Mouse (Mus musculus): ENCODE data around the gene Cldn6. TPM values are rescaled to one million over a fixed set of nuclear protein-coding genes. Genes with fewer than 3 reads are reported as not detected.

Cldn6 gene
- total RNA-seq, 2 experiments from 2014 or later: not detected

DNA sequence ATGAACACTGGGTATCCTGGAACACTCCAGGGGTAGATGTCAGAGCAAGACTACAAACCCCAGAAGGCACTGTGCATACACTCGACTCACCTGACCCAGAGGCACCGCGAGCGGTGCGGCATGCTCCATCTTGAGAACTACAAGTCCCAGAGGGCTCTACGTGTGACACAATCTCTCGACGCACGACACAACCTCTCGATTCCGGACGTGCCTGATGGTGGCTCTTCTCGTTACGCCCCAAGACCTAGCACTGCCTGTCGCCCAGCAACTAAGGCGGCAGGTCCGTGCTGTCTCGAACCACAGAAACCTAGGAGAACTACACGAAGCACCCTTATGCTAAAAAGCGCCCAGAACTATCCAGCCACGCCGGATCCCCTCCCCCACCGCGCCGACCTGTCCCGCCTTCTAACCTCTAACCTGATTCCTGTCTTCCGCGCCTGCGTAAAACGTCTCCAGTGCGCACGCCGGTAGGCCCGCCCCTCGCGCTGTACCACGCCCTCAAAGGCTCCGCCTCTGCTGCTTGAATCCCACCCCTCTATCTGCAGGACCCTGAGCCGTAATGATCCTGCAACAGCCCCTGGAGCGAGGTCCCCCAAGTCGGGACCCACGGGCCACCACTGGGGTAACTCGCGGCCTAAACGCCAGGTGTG lies 5.5 kb upstream of the Cldn6 start, which contains the start of the genes Hcfc1r1 and Thoc6:
Gene Hcfc1r1 (plus strand): TSS at position 173 of the 650 bp plus-strand sequence.
Gene Thoc6 (minus strand): TSS at position 459 of the 650 bp plus-strand sequence.
- intact Hi-C loops (cut with DNase I; ENCODE audit: low total_unique reads): no loop called here
- DNase-seq: peak; percentile 90

DNA sequence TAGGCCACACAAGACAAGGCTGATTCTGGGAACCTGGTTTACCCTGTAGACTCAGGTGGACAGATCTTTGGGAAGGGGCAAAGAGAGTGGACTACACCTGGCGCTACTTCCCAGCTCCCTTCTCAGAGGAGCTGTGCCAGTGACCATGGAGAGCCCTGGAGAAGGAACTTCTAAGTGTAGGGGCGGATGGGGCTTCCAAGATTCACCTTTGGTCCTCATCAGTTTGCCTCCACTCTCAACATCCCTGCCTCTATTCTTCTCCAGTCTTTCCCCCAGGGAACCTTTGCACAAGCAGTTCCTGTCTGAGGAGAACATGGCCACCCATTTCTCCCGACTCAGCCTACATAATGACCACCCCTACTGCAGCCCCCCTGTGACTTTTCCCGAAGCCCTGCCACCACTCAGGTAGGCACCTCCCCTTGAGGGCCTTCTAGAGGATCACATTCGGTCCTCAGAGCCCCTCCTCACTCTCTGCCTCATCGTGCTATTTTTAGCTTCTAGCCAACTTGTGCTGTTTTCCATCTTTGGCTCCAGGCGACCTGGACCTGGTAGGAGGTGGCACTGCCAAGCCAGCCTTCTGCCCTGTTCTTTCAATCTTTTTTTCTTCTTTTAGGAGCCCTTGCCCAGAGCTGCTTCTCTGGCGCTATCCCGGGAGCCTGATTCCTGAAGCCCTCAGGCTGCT lies 4.6 kb upstream of the Cldn6 start:
- intact Hi-C loops (cut with DNase I; ENCODE audit: low total_unique reads): no loop called here
- no peak for DNase-seq

DNA sequence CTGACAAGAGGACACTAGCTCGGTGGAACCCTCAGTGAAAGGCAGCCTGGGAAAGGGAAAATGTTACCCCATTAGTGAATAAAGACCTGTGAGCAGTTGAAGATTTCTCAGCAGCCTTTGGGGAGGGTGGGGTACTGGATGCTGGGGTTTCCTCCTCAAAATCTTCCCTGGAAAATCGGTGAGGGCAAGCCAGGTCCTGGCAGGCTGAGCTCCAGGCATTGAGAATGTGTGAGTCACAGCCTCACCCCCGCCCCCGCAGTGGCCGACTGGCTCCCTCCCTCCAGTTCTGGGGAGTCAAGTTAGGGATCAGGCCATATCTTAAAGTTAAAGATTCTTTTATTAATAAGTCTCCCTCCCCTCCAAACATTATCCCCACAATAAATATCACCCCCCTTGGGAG lies 3.9 kb upstream of the Cldn6 start:
- DNase-seq: peak; percentile 82
- intact Hi-C loops (cut with DNase I; ENCODE audit: low total_unique reads): no loop called here

DNA sequence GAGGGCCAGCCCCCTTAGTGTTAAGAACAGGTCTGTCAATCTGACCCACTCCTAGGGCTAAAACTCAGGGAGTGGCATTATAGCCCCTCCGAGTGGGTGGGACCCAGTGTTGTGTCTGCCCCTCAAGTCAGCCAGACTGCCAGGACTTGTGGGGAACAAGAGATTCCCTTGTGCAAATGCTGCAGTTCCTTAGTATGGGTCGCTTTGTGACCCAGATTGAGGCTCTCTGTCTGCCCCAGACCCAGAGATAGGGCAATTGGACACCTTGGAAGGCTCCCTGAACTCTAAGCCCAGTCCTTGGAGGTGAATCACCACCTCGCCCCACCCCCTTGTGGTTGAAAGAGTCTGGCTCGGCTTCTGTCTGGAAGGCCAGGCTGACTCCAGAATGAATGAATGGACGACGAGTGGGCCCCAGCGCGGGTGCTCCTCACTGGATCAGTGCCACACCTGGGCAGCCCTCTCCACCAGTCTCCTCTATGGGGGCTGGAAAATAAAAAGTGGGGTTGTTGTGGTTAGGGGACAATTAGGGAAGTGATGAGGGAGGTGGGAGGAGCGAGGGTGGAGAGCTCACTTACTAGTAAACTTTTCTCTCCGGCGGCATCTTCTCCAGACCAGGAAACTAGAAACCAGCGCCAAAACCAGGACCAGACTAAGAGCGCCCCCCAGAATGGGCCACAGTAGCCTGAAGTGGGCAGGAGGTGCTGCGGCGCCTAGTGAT lies 3.3 kb upstream of the Cldn6 start:
- DNase-seq: peak; percentile 75
- intact Hi-C loops (cut with DNase I; ENCODE audit: low total_unique reads): no loop called here

DNA sequence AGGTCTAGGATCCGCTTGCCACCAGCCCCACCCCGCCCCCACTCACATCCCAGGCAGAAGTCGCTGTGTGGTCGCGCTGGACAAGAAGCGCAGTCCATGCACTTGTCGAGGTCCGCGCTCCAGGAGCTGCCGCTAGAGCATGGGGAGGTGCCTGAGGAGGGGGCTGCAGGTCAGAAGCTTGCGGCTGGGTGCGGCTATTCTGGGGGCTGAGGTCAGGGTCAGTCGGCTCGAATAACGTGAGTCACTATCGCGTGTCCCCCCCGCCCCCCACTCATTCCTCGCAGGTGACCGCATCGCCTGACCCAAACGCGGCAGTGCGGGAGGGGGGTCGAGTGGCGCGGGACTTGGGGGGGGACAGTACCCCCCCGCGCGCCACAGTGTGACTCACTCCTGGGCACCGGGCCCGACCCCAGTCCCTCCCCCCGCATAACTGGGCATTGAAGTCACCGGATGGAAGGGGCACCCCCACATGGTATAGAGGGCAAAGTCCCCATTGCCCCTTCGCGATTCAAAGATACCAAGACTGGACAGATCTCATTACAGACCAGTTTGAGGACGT lies 2.5 kb upstream of the Cldn6 start:
- intact Hi-C loops (cut with DNase I; ENCODE audit: low total_unique reads): no loop called here
- peak; percentile 69 for DNase-seq

DNA sequence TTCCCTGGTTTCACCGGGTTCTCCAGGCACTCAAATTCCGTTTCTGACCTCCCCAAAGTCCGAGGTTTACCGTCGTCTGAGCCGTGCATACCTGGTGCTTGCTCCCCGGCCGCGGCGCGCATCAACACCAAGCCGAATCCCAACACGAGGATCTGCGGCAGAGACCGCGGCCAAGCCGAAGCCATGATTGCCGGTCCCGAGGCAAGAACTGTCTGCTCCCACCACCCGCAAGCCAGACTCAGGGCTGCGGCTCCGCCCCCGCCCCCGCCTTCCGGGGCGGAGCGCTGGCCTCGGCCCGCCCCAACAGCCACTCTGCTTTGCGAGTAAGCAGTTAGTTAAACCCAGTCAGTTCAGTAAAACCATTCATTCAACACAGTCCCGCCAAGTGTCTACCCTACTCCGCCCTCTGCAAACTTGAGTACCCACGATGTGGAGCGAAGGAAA lies 1.8 kb upstream of the Cldn6 start, which contains the start of gene Tnfrsf12a:
Gene Tnfrsf12a (minus strand): TSS at position 233 of the 444 bp plus-strand sequence.
- DNase-seq: peak; percentile 83
- intact Hi-C loops (cut with DNase I; ENCODE audit: low total_unique reads): no loop called here

DNA sequence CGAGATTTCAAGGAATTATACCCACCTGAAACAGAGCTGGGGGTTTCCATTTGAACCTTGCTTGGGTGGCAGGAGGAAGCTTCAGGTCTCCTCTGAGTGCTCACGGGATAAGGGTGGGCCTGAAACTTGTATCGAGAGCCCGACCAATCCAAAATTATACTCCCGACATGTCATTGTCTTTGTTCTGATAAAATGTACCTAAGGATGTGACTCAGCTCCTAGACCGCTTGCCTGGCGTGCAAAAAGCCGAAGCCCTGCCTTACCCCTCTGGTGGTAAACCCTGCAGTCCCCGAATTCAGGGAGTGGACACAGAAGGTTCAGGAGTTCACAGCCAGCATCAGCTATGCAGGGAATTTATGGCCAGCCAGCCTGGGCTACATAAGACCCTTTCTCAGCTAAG lies 1.3 kb downstream of the Cldn6 start:
- no peak for DNase-seq
- intact Hi-C loops (cut with DNase I; ENCODE audit: low total_unique reads): no loop called here

DNA sequence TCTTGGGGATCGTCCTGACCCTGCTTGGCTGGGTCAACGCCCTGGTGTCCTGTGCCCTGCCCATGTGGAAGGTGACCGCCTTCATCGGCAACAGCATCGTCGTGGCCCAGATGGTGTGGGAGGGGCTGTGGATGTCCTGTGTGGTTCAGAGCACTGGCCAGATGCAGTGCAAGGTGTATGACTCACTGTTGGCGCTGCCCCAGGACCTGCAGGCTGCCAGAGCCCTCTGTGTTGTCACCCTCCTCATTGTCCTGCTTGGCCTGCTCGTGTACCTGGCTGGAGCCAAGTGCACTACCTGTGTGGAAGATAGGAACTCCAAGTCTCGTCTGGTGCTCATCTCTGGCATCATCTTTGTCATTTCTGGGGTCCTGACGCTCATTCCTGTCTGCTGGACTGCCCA lies 2.0 kb downstream of the Cldn6 start:
- no peak for DNase-seq
- intact Hi-C loops (cut with DNase I; ENCODE audit: low total_unique reads): no loop called here

DNA sequence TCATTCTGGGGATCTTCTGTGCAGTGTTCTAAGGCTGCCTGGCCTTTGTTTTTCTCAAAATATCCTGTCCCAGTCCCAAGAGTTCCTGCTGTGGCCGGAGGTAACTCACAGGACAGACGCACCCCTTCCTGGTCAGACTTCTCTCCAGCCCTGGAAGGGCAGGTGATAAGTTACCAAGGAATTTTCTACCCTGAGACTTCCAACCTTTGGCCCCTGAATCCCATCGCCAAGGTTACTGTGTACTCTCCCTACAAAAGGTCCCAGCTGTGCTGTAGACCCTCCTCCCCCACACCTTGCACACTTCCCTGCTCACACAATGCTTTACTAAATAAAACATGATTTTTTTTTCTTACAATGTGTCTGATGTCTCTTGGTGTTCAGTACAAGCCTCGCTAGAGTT lies 3.0 kb downstream of the Cldn6 start:
- intact Hi-C loops (cut with DNase I; ENCODE audit: low total_unique reads): no loop called here
- DNase-seq: no peak

DNA sequence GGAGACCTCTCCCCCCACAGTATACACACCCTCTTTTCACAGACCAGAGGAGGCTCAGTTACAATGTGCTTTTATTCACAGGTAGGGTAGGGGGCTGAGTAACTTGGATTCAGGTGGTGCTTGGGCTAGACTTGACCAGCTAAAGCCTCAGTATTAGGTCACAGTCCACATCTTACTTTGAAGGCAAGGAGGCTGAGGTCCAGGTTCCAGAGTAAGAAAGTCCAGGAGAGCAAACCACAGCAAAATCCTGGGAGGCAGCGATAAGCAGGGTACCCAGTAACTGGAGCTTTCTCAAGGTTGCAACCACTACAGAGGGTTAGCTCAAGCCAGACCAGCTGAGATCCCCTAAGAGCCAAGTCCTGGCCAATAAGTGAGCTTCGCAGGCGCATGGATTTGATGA lies 3.5 kb downstream of the Cldn6 start:
- intact Hi-C loops (cut with DNase I; ENCODE audit: low total_unique reads): no loop called here
- DNase-seq: no peak

DNA sequence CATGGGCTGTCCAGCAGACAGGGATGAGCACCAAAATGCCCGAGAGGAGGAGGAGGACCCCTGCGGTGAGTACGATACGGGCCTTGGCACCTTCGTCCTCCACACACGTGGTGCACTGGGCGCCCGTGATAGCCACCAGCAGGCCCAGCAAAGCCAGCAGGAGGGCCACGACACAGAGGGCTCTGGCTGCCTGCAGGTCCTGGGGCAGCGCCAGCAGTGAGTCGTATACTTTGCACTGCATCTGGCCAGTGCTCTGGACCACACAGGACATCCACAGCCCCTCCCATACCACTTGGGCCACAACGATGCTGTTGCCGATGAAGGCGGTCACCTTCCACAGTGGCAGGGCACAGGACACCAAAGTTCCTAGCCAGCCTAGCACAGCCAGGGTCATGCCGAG lies 4.2 kb downstream of the Cldn6 start:
- intact Hi-C loops (cut with DNase I; ENCODE audit: low total_unique reads): no loop called here
- DNase-seq: no peak

DNA sequence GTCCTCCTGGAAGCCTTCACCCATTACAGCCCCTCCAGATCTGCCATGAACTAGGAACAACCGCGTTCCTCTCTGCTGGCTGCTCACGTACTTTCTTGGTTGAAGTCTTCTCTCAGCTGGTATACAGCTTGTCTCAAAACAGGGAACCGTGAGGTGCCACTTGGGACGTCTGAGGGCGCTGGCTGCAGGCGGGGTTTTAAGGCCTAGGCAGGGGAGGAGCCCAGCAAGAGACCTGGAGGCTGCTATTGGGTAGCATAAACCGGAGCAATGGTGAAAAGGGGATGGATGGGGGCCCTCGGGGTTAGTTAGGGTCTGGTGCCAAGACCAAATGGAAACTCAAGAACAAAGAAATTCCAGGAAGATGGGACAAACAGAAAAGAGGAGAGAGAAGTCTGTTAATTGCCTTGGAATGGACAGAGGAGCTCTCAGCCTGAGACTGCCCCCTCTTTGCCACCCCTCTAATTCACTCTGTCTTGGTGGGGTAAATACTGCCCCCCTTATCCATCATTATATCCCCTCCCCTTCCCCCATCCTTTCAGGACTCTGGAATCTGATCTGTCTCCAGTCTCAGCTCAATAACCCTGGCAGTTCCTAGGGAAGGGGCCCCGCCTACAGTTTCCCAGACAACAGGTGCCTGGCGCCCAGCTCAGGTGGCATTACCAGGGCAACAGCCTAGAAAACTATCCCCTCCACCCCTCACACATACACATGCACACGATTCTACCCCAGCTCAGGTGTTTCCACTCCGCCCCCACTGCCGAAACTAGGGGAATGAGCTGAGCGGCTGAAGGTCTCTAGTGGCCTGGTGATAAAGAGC lies 5.0 kb downstream of the Cldn6 start, which contains the start of gene Cldn9:
Gene Cldn9 (minus strand): TSS at position 171 of the 817 bp plus-strand sequence.
- no peak for DNase-seq
- intact Hi-C loops (cut with DNase I; ENCODE audit: low total_unique reads): no loop called here

DNA sequence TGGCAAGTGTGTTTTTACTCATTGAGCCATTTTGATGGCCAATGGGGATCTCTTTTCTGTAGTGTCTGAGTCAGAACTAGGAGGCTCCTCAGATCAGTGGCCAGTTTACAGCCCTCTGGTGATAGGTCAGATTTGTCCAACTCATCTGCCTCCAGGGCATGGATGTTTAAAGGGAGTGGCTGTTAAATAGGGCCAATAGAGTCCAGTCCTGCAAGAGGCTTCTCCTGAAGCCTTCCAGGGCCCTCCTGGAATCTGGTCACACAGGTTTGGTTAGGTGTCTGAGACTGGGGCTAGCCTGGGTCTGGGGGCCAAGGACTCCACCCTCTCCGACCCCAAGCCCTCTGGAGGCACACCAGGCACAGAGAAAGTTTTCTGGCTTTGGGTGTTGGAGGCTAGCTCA lies 15.4 kb downstream of the Cldn6 start:
- no peak for DNase-seq
- intact Hi-C loops (cut with DNase I; ENCODE audit: low total_unique reads): no loop called here

DNA sequence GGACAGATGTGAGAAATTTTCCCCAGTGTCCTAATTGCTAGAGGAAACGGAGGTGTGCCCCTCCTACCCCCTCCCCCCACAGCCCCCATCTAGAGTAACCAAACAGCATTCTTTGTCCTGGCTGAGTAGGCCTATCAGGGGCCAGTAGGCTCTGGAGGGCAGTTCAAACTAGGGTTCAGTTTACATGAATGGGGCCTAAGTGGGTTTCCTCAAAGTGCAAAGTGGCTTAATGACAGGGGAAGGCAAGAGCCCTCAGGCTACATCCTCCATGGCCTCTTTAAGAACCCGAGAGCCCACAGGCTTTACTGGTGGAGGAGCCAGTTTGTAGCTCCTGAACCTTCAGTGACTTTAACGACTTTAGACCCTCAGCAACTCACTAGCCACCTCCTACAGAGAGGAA lies 16.8 kb downstream of the Cldn6 start:
- intact Hi-C loops (cut with DNase I; ENCODE audit: low total_unique reads): no loop called here
- DNase-seq: no peak

DNA sequence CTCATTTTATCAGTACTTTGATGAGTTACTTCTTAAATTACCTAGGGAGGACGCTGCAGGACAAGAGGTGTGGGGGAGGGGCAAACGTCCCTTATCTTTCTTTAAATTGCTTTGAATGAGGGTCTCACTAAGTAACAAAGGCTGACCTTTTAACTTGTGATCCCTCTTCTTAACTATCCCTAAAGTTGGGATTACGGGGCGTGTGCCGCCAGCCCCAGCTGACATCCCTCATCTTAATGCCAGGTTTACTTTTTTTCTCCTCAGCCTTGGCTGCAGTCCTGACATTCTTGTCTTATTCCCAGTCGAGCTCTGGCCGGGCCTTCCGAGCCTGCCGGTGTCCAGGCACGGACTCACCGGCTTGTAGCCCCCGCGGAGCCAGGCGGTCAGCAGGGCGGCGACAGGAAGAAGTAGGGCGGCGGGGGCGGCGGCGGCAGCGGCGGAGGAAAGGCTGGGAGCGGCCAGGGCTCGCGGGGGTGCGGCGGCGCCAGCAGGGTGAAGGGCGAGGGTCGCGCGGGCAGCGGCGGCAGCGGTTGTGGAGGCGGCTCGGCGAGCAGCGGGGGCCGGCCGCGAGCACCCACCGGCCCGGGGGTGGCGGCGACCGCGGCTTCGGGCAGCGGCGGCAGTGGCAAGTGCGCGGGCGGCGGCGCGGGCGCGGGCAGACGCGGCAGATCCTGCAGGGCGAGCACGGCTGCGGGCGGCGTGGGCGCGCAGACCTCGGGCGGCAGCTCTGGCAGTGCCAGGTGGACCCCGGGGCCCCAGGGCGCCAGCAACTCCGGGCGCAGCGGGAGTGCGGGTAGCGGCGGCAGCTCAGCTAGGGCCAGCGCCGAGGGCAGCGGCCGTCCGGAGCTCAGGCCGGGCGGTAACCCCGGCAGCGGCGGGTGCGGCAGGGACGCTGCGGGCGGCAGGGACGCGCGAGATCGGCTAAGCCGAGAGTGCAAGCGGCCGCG lies 20.4 kb downstream of the Cldn6 start:
- intact Hi-C loops (cut with DNase I; ENCODE audit: low total_unique reads): loop anchor here (5.0 kb wide), 1 partner anchor 37 kb away; the partner anchor contains the start of gene Bicdl2
- DNase-seq: peak; percentile 64

DNA sequence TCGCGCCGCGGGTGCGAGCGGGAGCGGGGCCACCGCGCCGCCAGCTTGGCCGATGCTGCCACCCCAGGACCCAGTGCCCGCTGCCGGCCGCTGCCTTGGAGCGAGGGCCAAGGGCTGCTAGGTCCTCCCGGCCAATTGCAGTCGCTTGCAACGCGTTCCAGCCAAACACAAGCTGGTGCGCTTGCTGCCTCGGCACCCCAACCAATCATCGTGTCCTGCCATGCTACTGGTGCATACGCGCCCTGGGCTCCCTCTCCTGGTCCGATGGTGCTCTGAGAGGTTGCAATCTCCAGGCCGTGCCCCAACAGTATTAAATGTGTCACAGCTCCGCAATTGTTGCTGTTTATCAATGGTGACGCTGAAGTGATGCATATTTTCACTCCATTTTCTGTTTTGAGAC lies 21.0 kb downstream of the Cldn6 start:
- intact Hi-C loops (cut with DNase I; ENCODE audit: low total_unique reads): loop anchor here (5.0 kb wide), 1 partner anchor 38 kb away; the partner anchor contains the start of gene Bicdl2
- peak; percentile 91 for DNase-seq

DNA sequence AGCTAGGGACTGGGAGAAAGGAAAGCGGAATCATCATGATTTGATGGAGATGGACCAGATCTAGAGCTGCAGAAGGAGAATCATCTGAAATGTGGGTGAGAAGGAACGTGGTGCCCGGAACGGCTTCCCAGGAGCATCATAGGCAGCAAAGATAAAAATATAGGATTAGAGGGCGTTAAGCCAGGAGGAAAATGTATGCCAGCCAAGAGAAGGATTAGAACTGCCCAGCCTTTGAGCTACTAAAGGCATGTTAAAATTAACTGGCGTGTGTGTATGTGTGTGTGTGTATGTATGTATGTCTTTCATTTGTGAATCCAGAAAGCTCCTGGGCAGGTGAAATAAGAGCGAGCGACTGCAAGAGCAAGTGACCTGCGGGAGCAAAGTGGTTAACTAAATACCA lies 24.3 kb downstream of the Cldn6 start:
- DNase-seq: no peak
- intact Hi-C loops (cut with DNase I; ENCODE audit: low total_unique reads): loop anchor here (5.0 kb wide), 1 partner anchor 41 kb away; the partner anchor contains the start of gene Bicdl2

DNA sequence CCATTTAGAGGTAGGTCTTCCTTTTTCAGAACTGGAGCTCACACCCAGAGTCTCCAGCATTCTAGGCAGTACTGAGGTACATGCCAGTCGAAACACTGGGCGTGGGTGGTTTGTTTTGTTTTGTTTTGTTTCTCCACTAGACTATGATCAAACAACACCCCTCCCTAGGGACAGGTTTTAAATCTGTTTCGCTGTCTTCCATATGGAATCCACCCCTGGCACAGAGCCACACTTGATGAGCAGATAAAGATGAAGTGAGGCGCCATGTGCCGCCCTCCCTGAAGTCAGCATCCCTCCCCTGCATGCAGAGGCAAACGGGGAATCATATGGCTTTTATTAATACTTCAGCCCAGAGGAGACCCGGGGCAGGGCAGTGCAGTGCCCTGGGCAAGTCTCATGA lies 25.7 kb downstream of the Cldn6 start:
- DNase-seq: no peak
- intact Hi-C loops (cut with DNase I; ENCODE audit: low total_unique reads): loop anchor here (5.0 kb wide), 2 partner anchors 42 to 132 kb away; partner anchors contain the start of gene Bicdl2

Measured in gastrocnemius, postnatal 14 days (tissue).